Comparison of ENCODE assay signal across 13 mouse cellular contexts in the genomic region with DNA sequence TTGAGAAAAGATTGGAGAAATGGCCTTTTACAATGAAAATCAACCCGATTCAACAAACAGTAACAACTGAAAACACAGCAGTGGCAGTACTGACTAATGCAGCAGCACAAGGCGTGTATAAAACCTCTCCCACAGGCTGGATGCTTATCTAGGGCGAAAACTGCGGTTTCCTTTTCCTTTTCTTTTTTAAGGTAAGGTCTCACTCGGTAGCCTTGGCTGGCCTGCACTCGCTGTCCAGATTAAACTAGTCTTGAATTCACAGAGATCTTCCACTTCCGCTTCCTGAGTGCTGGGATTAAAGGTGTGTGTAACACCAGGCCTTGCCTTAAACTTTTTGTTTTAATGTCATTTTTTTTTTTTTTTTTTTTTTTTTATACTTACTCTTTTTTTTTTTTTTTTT.
"Had no signal": no experiment of that assay in that cellular context is flagged by ENCODE, and none has a peak within 500 bp of the region (broad histone marks: within the 10 kb centered on the region; RNA-seq: fewer than 3 reads in every experiment).

No protein-coding gene starts in this region.

- DNase-seq: liver, postnatal 0 days; lung, adult 2 months; lung, postnatal 14 days; lung, postnatal 36 days; midbrain, embryonic 14.5 days; retina, postnatal 1 day; right cerebral cortex, adult 18-20 months; right cerebral cortex, postnatal 25 days; right cerebral cortex, postnatal 4 days; spleen, adult 18-20 months; thymus, adult 2 months; thymus, postnatal 25 days; thymus, postnatal 4 days had no signal
